Mouse (Mus musculus): ENCODE results near the gene C1ql2. TPM values are rescaled to one million over a fixed set of nuclear protein-coding genes. Genes with fewer than 3 reads are reported as not detected.

The C1ql2 gene
- total RNA-seq, 2 experiments from 2014 or later, result 3.2 to 3.7 TPM

DNA sequence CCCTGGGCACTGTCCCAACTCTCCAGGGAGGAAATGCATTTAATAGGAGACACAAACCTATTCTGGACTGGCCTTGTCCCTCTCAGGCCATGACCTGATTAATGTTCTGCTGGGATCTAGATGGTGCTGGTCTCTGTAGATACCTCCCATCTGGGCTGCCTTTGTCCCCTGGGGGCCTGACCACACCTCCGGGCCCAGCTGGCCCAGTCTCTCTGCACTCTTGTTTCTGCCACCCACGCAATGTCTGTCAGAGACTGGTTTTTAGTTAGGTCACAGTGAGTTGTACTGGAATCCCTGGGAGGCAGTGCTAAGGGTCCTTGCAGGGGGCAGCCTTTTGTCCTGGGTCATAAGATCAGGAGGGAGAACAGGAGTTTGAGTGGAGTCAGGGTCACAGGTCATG, 34.5 kb downstream of the C1ql2 start:
- DNase-seq (ENCODE audit: low spot score in 2 of 2), result no peak

DNA sequence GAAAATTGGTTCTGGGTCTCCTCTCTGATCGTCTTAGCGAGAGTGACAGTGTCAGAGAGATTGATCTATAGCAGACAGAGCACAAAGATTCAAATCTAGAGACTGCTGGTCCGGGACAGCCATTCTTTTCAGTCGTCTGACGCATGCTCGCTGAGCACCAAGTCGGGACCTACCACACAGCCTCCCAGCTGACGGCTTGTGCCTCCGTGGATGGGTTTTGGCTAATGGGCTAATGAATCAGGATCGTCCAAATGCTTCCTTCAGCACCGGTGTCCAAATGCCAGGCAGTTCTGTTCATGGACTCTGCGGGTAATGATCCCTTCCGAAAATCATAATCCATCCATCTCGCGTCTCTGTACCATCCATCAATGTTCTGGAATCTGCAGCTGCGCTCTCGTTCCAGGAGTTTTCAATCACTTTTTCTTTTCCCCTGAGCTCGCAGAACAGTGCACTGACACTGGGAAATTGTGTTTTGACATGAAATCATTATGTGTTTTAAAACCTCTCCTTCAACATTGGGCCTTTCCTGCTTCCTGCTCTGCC, 44.7 kb downstream of the C1ql2 start:
- no peak for DNase-seq (ENCODE audit: low spot score in 2 of 2)

DNA sequence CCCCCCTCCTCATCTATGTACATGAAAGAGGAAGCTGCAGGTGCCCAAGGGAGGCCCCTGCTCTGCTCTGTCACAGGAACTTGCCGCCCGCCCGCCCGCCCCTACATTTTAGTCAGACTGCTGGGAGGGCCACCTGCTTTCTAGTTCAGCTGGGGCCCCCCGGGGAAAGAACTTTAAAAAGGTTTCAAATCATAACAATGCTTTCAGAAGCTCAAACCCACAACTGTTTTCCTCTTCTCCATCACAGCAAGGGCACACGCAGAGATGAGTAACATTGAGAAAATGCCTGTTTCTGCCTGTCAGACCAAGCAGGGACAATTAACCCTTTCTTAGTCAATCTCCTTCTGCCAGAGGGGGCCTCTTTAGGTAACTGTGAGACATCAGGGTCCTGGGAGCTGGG, 49.4 kb downstream of the C1ql2 start:
- DNase-seq (ENCODE audit: low spot score in 2 of 2), result no peak

DNA sequence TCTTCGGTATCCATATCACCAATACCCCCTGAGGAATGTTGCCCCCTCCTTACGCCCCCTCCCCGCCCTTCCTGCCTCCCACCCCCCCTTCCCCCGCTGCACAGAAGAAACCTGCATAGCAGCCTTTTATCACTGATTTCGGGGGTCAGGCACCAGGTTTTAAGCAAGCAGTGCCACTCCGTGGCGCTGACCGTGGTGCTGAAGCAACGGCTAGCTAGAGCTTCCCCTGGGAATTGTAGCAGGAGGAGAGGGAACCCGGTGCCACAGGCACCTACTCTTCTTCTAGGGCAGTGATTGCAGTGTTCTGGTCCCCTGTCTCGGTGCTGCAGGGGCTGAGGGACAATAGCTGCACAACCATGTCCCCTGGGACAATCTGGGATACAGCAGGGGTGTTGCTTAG, 50.0 kb downstream of the C1ql2 start:
- no peak for DNase-seq (ENCODE audit: low spot score in 2 of 2)

Other genes with a start within 250 kb of the C1ql2 start
- gene Dbi, start 219.5 kb upstream of the C1ql2 start, total RNA-seq (2021), result 100 to 1,000 TPM; 254 to 257 TPM
- 1 to 10 TPM; 5.3 to 5.6 TPM for gene 3110009E18Rik, start 219.4 kb upstream of the C1ql2 start, total RNA-seq (2021)
- 1 to 10 TPM; 4.8 to 5.6 TPM for gene Steap3, start 67.9 kb upstream of the C1ql2 start, total RNA-seq (2021)
- gene Marco, start 164.4 kb downstream of the C1ql2 start, total RNA-seq (2021), result not detected

Measured in left cerebral cortex, adult 18-20 months (tissue).